Mouse (Mus musculus): ENCODE measurements around the gene Tex50. TPM values are rescaled to one million over a fixed set of nuclear protein-coding genes. Genes with fewer than 3 reads are reported as not detected.

Gene Tex50
- polyA plus RNA-seq, 1 experiment from 2014 or later: not detected

DNA sequence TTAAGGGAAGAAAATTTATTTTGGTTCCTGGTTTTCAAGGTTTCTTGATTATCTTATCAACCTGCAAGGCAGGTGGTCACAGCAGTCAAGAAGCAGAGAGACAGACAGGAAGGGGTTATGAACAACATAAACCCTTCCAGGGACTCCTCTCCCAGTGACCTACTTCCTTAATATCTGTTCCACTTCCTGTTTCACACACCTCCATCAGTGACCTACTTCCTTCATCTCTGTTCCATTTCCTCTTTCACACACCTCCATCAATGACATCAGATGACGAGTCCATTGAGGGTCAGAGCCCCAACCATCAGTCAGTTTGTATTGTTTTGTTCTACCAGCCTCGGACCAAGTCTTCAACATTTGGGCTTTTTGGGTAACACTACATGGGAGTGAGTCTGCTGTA is 19.6 kb downstream of the Tex50 start:
- no peaks in the 10 kb centered on the region for H3K9me3 ChIP-seq (ENCODE audit: control insufficient read depth, low read length)
- peaks cover 5% of the 10 kb centered on the region for H3K4me1 ChIP-seq (ENCODE audit: control insufficient read depth, insufficient read depth, low read length)
- no peak overlapping the region for H3K4me3 ChIP-seq (ENCODE audit: low read length)
- no peak for ATAC-seq
- no peak overlapping the region for H3K27ac ChIP-seq (ENCODE audit: low read length)
- no peak overlapping the region for H3K4me2 ChIP-seq (ENCODE audit: low read depth, low read length)
- H3K36me3 ChIP-seq (ENCODE audit: control insufficient read depth, insufficient read depth, low read length): no peaks in the 10 kb centered on the region
- no peak overlapping the region for H3K9ac ChIP-seq (ENCODE audit: low read depth, low read length)
- H3K27me3 ChIP-seq (replicated peaks; ENCODE audit: control insufficient read depth, insufficient read depth, low read length): no peaks in the 10 kb centered on the region
- WGBS: 81% methylated on average over 2 of the region's 2 CpGs

GRCm38 (mm10) chr1:161130726-161131664 is 28.1 kb downstream of the Tex50 start, which contains the start of gene Klhl20:
Gene Klhl20, minus strand, starts transcription at chr1:161131511.
- no peaks in the 10 kb centered on the region for H3K27me3 ChIP-seq (replicated peaks; ENCODE audit: control insufficient read depth, insufficient read depth, low read length)
- ATAC-seq: peak; percentile 97
- 1% methylated on average over 41 of the region's 41 CpGs for WGBS
- H3K4me3 ChIP-seq (ENCODE audit: low read length): peak within 1 kb of the TSS; percentile 90
- peak within 1 kb of the TSS; percentile 90 for H3K27ac ChIP-seq (ENCODE audit: low read length)
- peak within 1 kb of the TSS; percentile 72 for H3K4me2 ChIP-seq (ENCODE audit: low read depth, low read length)
- H3K4me1 ChIP-seq (ENCODE audit: control insufficient read depth, insufficient read depth, low read length): peaks cover 5% of the 10 kb centered on the region; the same call in 1 of the 2 replicates
- peak within 1 kb of the TSS; percentile 89 for H3K9ac ChIP-seq (ENCODE audit: low read depth, low read length)
- H3K36me3 ChIP-seq (ENCODE audit: control insufficient read depth, insufficient read depth, low read length): no peaks in the 10 kb centered on the region
- H3K9me3 ChIP-seq (ENCODE audit: control insufficient read depth, low read length): no peaks in the 10 kb centered on the region

- H3K4me2 ChIP-seq (ENCODE audit: low read depth, low read length): no peak overlapping the region
- H3K27me3 ChIP-seq (replicated peaks; ENCODE audit: control insufficient read depth, insufficient read depth, low read length): no peaks in the 10 kb centered on the region
- H3K9me3 ChIP-seq (ENCODE audit: control insufficient read depth, low read length): no peaks in the 10 kb centered on the region
- no peaks in the 10 kb centered on the region for H3K36me3 ChIP-seq (ENCODE audit: control insufficient read depth, insufficient read depth, low read length)
- no peak overlapping the region for H3K4me3 ChIP-seq (ENCODE audit: low read length)
- H3K27ac ChIP-seq (ENCODE audit: low read length): no peak overlapping the region
- no peak for ATAC-seq
- WGBS: 67% methylated on average over 1 of the region's 1 CpGs
- peaks cover 5% of the 10 kb centered on the region; the same call in 1 of the 2 replicates for H3K4me1 ChIP-seq (ENCODE audit: control insufficient read depth, insufficient read depth, low read length)
- H3K9ac ChIP-seq (ENCODE audit: low read depth, low read length): no peak overlapping the region
Measured at GRCm38 (mm10) chr1:161126461-161126860, 32.7 kb downstream of the Tex50 start.

DNA sequence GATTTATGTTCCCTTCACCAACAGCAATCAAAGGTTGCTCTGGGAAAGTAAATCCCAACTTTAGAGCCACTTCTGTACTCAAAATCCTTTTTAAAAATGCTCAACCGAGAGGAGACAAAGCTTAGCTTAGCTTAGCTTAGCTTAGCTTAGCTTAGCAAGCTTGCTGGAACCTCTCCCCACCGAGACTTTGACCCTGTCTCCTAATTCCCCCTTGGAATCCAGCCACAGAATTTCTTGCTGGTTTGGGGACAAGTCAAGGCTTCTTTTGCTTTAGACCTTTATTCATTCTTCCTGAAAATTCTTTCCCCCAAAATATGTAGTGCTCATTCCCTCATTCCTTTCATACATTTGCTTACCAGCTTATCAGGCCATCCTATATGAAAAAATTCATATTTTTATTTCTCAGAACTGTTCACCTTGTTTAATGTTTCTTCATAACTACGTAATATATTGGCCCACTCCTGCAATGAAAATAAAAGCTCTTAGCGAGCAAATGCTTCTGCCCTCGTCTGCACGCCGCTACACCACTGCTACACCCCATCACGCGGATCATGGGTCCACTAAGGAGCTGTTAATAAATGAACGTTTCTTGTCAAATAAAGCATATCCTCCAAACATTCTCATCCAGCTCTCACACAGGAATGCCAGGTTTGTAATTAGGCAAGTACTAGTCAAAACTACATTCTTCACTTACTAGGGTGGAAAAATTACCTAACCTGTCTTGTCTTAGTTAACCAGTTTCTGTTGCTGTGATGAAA is 36.3 kb downstream of the Tex50 start:
- ATAC-seq: no peak
- H3K36me3 ChIP-seq (ENCODE audit: control insufficient read depth, insufficient read depth, low read length): no peaks in the 10 kb centered on the region
- no peak overlapping the region for H3K27ac ChIP-seq (ENCODE audit: low read length)
- H3K9ac ChIP-seq (ENCODE audit: low read depth, low read length): no peak overlapping the region
- H3K4me1 ChIP-seq (ENCODE audit: control insufficient read depth, insufficient read depth, low read length): no peaks in the 10 kb centered on the region
- no peak overlapping the region for H3K4me3 ChIP-seq (ENCODE audit: low read length)
- no peaks in the 10 kb centered on the region for H3K27me3 ChIP-seq (replicated peaks; ENCODE audit: control insufficient read depth, insufficient read depth, low read length)
- 91% methylated on average over 10 of the region's 10 CpGs for WGBS
- no peaks in the 10 kb centered on the region for H3K9me3 ChIP-seq (ENCODE audit: control insufficient read depth, low read length)
- no peak overlapping the region for H3K4me2 ChIP-seq (ENCODE audit: low read depth, low read length)

DNA sequence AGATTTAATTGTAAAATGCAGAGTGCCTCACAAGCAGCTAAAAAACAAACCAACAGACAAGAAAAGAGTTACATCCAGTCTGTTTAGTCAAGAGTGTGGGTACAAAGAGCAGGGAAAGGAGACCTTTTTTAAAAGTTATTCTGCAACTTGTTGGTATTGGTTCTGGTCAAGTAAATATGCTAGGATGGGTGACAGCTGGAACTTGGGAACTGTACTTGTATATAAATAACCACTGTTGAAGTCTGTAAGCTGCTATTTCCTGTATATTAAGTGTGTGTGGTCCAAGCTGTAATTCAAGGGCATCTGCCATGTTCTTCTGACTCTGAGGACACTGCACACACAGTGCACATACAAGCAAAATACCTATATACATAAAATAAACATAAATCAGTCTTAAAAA is 44.5 kb downstream of the Tex50 start:
- peak; percentile 42; the same call in 1 of the 2 replicates for ATAC-seq
- Histone ChIP-seq H3K27ac (ENCODE audit: low read length) (no peak overlapping the region), H3K9me3 (ENCODE audit: control insufficient read depth, low read length) (no peaks in the 10 kb centered on the region), H3K27me3 (replicated peaks; ENCODE audit: control insufficient read depth, insufficient read depth, low read length) (no peaks in the 10 kb centered on the region), H3K36me3 (ENCODE audit: control insufficient read depth, insufficient read depth, low read length) (no peaks in the 10 kb centered on the region), H3K4me3 (ENCODE audit: low read length) (no peak overlapping the region), H3K9ac (ENCODE audit: low read depth, low read length) (no peak overlapping the region), H3K4me2 (ENCODE audit: low read depth, low read length) (no peak overlapping the region), H3K4me1 (ENCODE audit: control insufficient read depth, insufficient read depth, low read length) (0 out of 2 replicates have a peak, but pooled peaks cover 2% of the 10 kb centered on the region)

GRCm38 (mm10) chr1:161109216-161109615 is 49.9 kb downstream of the Tex50 start:
- H3K4me3 ChIP-seq (ENCODE audit: low read length): no peak overlapping the region
- no peak overlapping the region for H3K4me2 ChIP-seq (ENCODE audit: low read depth, low read length)
- H3K9me3 ChIP-seq (ENCODE audit: control insufficient read depth, low read length): no peaks in the 10 kb centered on the region
- WGBS: 77% methylated on average over 8 of the region's 8 CpGs
- H3K4me1 ChIP-seq (ENCODE audit: control insufficient read depth, insufficient read depth, low read length): no peaks in the 10 kb centered on the region
- H3K9ac ChIP-seq (ENCODE audit: low read depth, low read length): no peak overlapping the region
- no peak for ATAC-seq
- no peak overlapping the region for H3K27ac ChIP-seq (ENCODE audit: low read length)
- no peaks in the 10 kb centered on the region for H3K27me3 ChIP-seq (replicated peaks; ENCODE audit: control insufficient read depth, insufficient read depth, low read length)
- no peaks in the 10 kb centered on the region for H3K36me3 ChIP-seq (ENCODE audit: control insufficient read depth, insufficient read depth, low read length)

Other genes starting within 250 kb of the Tex50 start
- gene Serpinc1, start 180.7 kb downstream of the Tex50 start, polyA plus RNA-seq (2015; fragmentation: Nextera tagmentation; extraction: Ambion mirVana): 5.4 and 16.6 TPM in 2 replicates
- gene Zbtb37, start 124.5 kb downstream of the Tex50 start, polyA plus RNA-seq (2015; fragmentation: Nextera tagmentation; extraction: Ambion mirVana): 3.4 and 4.3 TPM in 2 replicates
- gene Dars2, start 88.7 kb downstream of the Tex50 start, polyA plus RNA-seq (2015; fragmentation: Nextera tagmentation; extraction: Ambion mirVana): 43.1 and 47.5 TPM in 2 replicates
- 21.0 and 26.1 TPM in 2 replicates for gene Cenpl, start 88.6 kb downstream of the Tex50 start, polyA plus RNA-seq (2015; fragmentation: Nextera tagmentation; extraction: Ambion mirVana)
- gene Klhl20, start 27.8 kb downstream of the Tex50 start, polyA plus RNA-seq (2015; fragmentation: Nextera tagmentation; extraction: Ambion mirVana): 9.9 and 10.8 TPM in 2 replicates
- gene Ankrd45, start 16.6 kb downstream of the Tex50 start, polyA plus RNA-seq (2015; fragmentation: Nextera tagmentation; extraction: Ambion mirVana): 0.70 and 0.81 TPM in 2 replicates
- gene Prdx6, start 91.9 kb upstream of the Tex50 start, polyA plus RNA-seq (2015; fragmentation: Nextera tagmentation; extraction: Ambion mirVana): 488 and 543 TPM in 2 replicates
- not detected in 2 replicates for gene Tnfsf4, start 236.1 kb upstream of the Tex50 start, polyA plus RNA-seq (2015; fragmentation: Nextera tagmentation; extraction: Ambion mirVana)